ENCODE assay signal across 8 mouse cellular contexts in genomic region chr16:4963797-4964709, GRCm38 (mm10). TPM values are rescaled to one million over a fixed set of nuclear protein-coding genes. Genes with fewer than 3 reads are reported as not detected.
DNase-seq lines count a peak whose midpoint lies in the region; ATAC-seq and TF ChIP-seq lines count a peak whose summit lies in the region.

Gene Anks3, minus strand, starts transcription at chr16:4964205.

- peak; percentile 94 for DNase-seq in gastrocnemius, postnatal 10 days
- peak; percentile 94 for DNase-seq in induced T-regulatory cell, adult 2 months (ENCODE audit: low read depth)
- peak; percentile 98 to 100 for DNase-seq in left cerebral cortex, adult 9 months (ENCODE audit: low spot score in 2 of 2)
- peak; percentile 99 for DNase-seq in right cerebral cortex, postnatal 14 days
- peak; percentile 95 to 98 for DNase-seq in urinary bladder, postnatal 36 days (ENCODE audit: low spot score in 2 of 2)

- TF ChIP-seq CTCF in cortical plate, adult 2 months (IDR thresholded peaks at IDR 0.05; ENCODE audit: extremely low read depth, insufficient read depth, low read length), result no peak

- peaks cover 3% of the 10 kb centered on the region; the same call in 1 of the 2 replicates for H3K4me1 ChIP-seq in cortical plate, adult 2 months (ENCODE audit: control insufficient read depth, insufficient read depth, low read length)

- peak within 1 kb of the TSS; percentile 76 for H3K27ac ChIP-seq in cortical plate, adult 2 months (ENCODE audit: insufficient read depth, low read length)

- peak; percentile 94 for ATAC-seq in activated CD4-positive, CD25-positive, alpha-beta regulatory T cell, adult 4 months
- ATAC-seq in megakaryocyte progenitor cell, adult 5-6 weeks (replicated peaks; ENCODE audit: poor library complexity), result peak; percentile 91

- peak within 1 kb of the TSS; percentile 66 for H3K4me3 ChIP-seq in cortical plate, adult 2 months (ENCODE audit: insufficient read depth, low read length)

- peak; percentile 87 for TF ChIP-seq POLR2A in cortical plate, adult 2 months (IDR thresholded peaks at IDR 0.05; ENCODE audit: extremely low read depth, insufficient read depth, low read length)

RNA-seq across cellular contexts. Expression of gene Anks3, which starts in this region (rescaled TPM):
- polyA plus RNA-seq in activated CD4-positive, CD25-positive, alpha-beta regulatory T cell, adult 4 months (2017; shearing (Covaris generic)), result 10 to 100 TPM; 29.7 to 31.8 TPM
- polyA plus RNA-seq in cortical plate, adult 2 months (2012; rRNA removed), result 101 and 118 TPM in 2 replicates
- 10 to 100 TPM; 14.9 to 21.5 TPM for total RNA-seq in gastrocnemius, postnatal 10 days (2021)
- 16.2 and 18.5 TPM in 2 replicates for total RNA-seq in megakaryocyte progenitor cell, adult 5-6 weeks (2015)
- 18.2 and 24.9 TPM in 2 replicates for total RNA-seq in megakaryocyte progenitor cell, adult 5-6 weeks (2017)

Comparison
In these comparisons a context has a peak if more than half of its experiments do, and no peak if none do; other contexts are left out.
1. Peak in every context shown above with its lines: DNase-seq, ATAC-seq, H3K4me3 ChIP-seq and H3K27ac ChIP-seq.